Mouse (Mus musculus) cerebellum, adult (tissue): Measurements from ENCODE around the gene Nepn.
"Not testable (repeated sequence)": the region's sequence is repeated elsewhere in the genome, so short reads cannot be mapped to it uniquely, and the experiment has no call there.

Source experiments
- ATAC-seq: cut with Nextera tagmentation; 2 replicates; pipeline ENCODE4 v1.9.2; 2017; ENCODE audit warnings: mild to moderate bottlenecking, moderate library complexity, mixed read lengths; ENCODE audit not compliant: insufficient number of reproducible peaks, low FRiP score, low TSS enrichment

Gene Nepn

GRCm38 (mm10) chr10:52388922-52389430 lies at the start of gene Nepn:
TSS of gene Nepn (plus strand) at chr10:52388972.
- ATAC-seq = no peak

GRCm38 (mm10) chr10:52343324-52343723 lies 45.4 kb upstream of the Nepn start:
- ATAC-seq = not testable (repeated sequence)

- no peak for ATAC-seq
Observed at GRCm38 (mm10) chr10:52353184-52353583, 35.6 kb upstream of the Nepn start.

GRCm38 (mm10) chr10:52358467-52358866 lies 30.3 kb upstream of the Nepn start, which contains the start of gene Gm26741:
TSS of gene Gm26741 (plus strand) at chr10:52358767.
- no peak for ATAC-seq

GRCm38 (mm10) chr10:52360241-52360735 lies 28.5 kb upstream of the Nepn start:
- peak; percentile 82 for ATAC-seq

GRCm38 (mm10) chr10:52360862-52361609 lies 27.7 kb upstream of the Nepn start:
- ATAC-seq = no peak

GRCm38 (mm10) chr10:52368376-52368775 lies 20.4 kb upstream of the Nepn start:
- peak; percentile 87 for ATAC-seq

GRCm38 (mm10) chr10:52373834-52374233 lies 14.9 kb upstream of the Nepn start:
- no peak for ATAC-seq

- no peak for ATAC-seq
Observed at GRCm38 (mm10) chr10:52374651-52375050, 14.1 kb upstream of the Nepn start.

- no peak for ATAC-seq
Observed at GRCm38 (mm10) chr10:52376422-52376821, 12.3 kb upstream of the Nepn start.

GRCm38 (mm10) chr10:52377813-52378212 lies 11.0 kb upstream of the Nepn start:
- ATAC-seq = no peak

- peak; percentile 51; the same call in 1 of the 2 replicates for ATAC-seq
Observed at GRCm38 (mm10) chr10:52381321-52381801, 7.4 kb upstream of the Nepn start.

GRCm38 (mm10) chr10:52381845-52382591 lies 6.8 kb upstream of the Nepn start, which contains the start of gene Gopc:
TSS of gene Gopc (minus strand) at chr10:52382124.
- ATAC-seq = peak; percentile 93

- no peak for ATAC-seq
Observed at GRCm38 (mm10) chr10:52383022-52383421, 5.8 kb upstream of the Nepn start.

GRCm38 (mm10) chr10:52383522-52383921 lies 5.2 kb upstream of the Nepn start:
- ATAC-seq = no peak

- peak; percentile 13; the same call in 1 of the 2 replicates for ATAC-seq
Observed at GRCm38 (mm10) chr10:52384823-52385610, 3.8 kb upstream of the Nepn start.

GRCm38 (mm10) chr10:52387192-52387591 lies 1.6 kb upstream of the Nepn start:
- no peak for ATAC-seq

GRCm38 (mm10) chr10:52389438-52389837 lies 666 bp downstream of the Nepn start:
- ATAC-seq = no peak

- no peak for ATAC-seq
Observed at GRCm38 (mm10) chr10:52391208-52391607, 2.4 kb downstream of the Nepn start.

GRCm38 (mm10) chr10:52396647-52397046 lies 7.9 kb downstream of the Nepn start:
- ATAC-seq = no peak
